In genomic region chr11:101170354-101170810, GRCm38 (mm10) we compare ENCODE assay signal across 8 mouse cellular contexts. TPM values are rescaled to one million over a fixed set of nuclear protein-coding genes. Genes with fewer than 3 reads are reported as not detected.
DNase-seq lines count a peak whose midpoint lies in the region; ATAC-seq and TF ChIP-seq lines count a peak whose summit lies in the region.

Gene Cntnap1 (plus strand): TSS chr11:101170523.

- no peak for TF ChIP-seq CTCF in cortical plate, adult 2 months (IDR thresholded peaks at IDR 0.05; ENCODE audit: extremely low read depth, insufficient read depth, low read length)
- no peak for TF ChIP-seq CTCF in kidney, postnatal 0 days (IDR thresholded peaks at IDR 0.05; ENCODE audit: low read depth)
- TF ChIP-seq CTCF in lung, embryonic 14.5 days (IDR thresholded peaks at IDR 0.05; ENCODE audit: low read depth): no peak

- H3K4me2 ChIP-seq in heart, embryonic 12.5 days: peak within 1 kb of the TSS; percentile 89
- peak within 1 kb of the TSS; percentile 75 for H3K4me2 ChIP-seq in kidney, postnatal 0 days (ENCODE audit: low read length)
- H3K4me2 ChIP-seq in lung, embryonic 14.5 days: peak within 1 kb of the TSS; percentile 96

- peaks cover 5% of the 10 kb centered on the region for H3K4me1 ChIP-seq in cortical plate, adult 2 months (ENCODE audit: control insufficient read depth, insufficient read depth, low read length)
- H3K4me1 ChIP-seq in heart, embryonic 12.5 days (replicated peaks): peaks cover 60% of the 10 kb centered on the region
- peaks cover 39% of the 10 kb centered on the region for H3K4me1 ChIP-seq in kidney, postnatal 0 days (replicated peaks; ENCODE audit: insufficient read depth, low read length)
- peaks cover 21% of the 10 kb centered on the region for H3K4me1 ChIP-seq in lung, embryonic 14.5 days (ENCODE audit: insufficient read depth)

- no peak for TF ChIP-seq POLR2A in cortical plate, adult 2 months (IDR thresholded peaks at IDR 0.05; ENCODE audit: extremely low read depth, insufficient read depth, low read length)

- no peaks in the 10 kb centered on the region for H3K9me3 ChIP-seq in heart, embryonic 12.5 days (replicated peaks)
- H3K9me3 ChIP-seq in kidney, postnatal 0 days (replicated peaks; ENCODE audit: low read length): no peaks in the 10 kb centered on the region
- H3K9me3 ChIP-seq in lung, embryonic 14.5 days (ENCODE audit: low read depth, low read length): no peaks in the 10 kb centered on the region

- DNase-seq in right cerebral cortex, postnatal 25 days: peak; percentile 47
- no peak for DNase-seq in right cerebral cortex, postnatal 14 days
- peak; percentile 73 for DNase-seq in kidney, postnatal 0 days (ENCODE audit: low spot score)
- DNase-seq in lung, embryonic 14.5 days: peak; percentile 75
- DNase-seq in splenic B cell, adult 2 months (ENCODE audit: low read depth, low spot score): peak; percentile 22
- no peak for DNase-seq in thymus, postnatal 25 days

- under 1% methylated on average over 35 of the region's 35 CpGs for whole genome bisulfite sequencing in heart, embryonic 12.5 days
- under 1% methylated on average over 35 of the region's 35 CpGs for WGBS in kidney, postnatal 0 days
- under 1% methylated on average over 35 of the region's 35 CpGs for WGBS in lung, embryonic 14.5 days

- H3K36me3 ChIP-seq in heart, embryonic 12.5 days: peaks cover 28% of the 10 kb centered on the region
- H3K36me3 ChIP-seq in kidney, postnatal 0 days (ENCODE audit: insufficient read depth, low read length): peaks cover 21% of the 10 kb centered on the region; the same call in 1 of the 2 replicates
- H3K36me3 ChIP-seq in lung, embryonic 14.5 days (ENCODE audit: insufficient read depth): peaks cover 28% of the 10 kb centered on the region
- H3K36me3 ChIP-seq in splenic B cell, adult 2 months (ENCODE audit: control insufficient read depth, insufficient read depth, low read length, poor library complexity, severe bottlenecking): no peaks in the 10 kb centered on the region

- H3K9ac ChIP-seq in heart, embryonic 12.5 days: peak within 1 kb of the TSS; percentile 83
- H3K9ac ChIP-seq in kidney, postnatal 0 days (ENCODE audit: low read depth, low read length): peak within 1 kb of the TSS; percentile 59
- peak within 1 kb of the TSS; percentile 71 for H3K9ac ChIP-seq in lung, embryonic 14.5 days

- H3K27ac ChIP-seq in cortical plate, adult 2 months (ENCODE audit: insufficient read depth, low read length): peak within 1 kb of the TSS; percentile 41
- H3K27ac ChIP-seq in heart, embryonic 12.5 days (ENCODE audit: poor library complexity, severe bottlenecking): peak within 1 kb of the TSS; percentile 84
- peak within 1 kb of the TSS; percentile 93 for H3K27ac ChIP-seq in kidney, postnatal 0 days
- peak within 1 kb of the TSS; percentile 90 for H3K27ac ChIP-seq in lung, embryonic 14.5 days (ENCODE audit: low read depth)

- no peak for ATAC-seq in heart, embryonic 12.5 days (ENCODE audit: insufficient number of reproducible peaks, low FRiP score)
- ATAC-seq in kidney, postnatal 0 days (replicated peaks; ENCODE audit: low FRiP score, low read depth): no peak
- no peak for ATAC-seq in lung, embryonic 14.5 days (ENCODE audit: insufficient read depth)

- peaks cover 49% of the 10 kb centered on the region for H3K27me3 ChIP-seq in heart, embryonic 12.5 days (replicated peaks)
- no peaks in the 10 kb centered on the region for H3K27me3 ChIP-seq in kidney, postnatal 0 days (ENCODE audit: insufficient read depth, low read length)
- peaks cover 46% of the 10 kb centered on the region for H3K27me3 ChIP-seq in lung, embryonic 14.5 days (ENCODE audit: insufficient read depth, low read length)
- peaks cover 3% of the 10 kb centered on the region for H3K27me3 ChIP-seq in splenic B cell, adult 2 months (ENCODE audit: control insufficient read depth, insufficient read depth, low read length, poor library complexity, severe bottlenecking)

- H3K4me3 ChIP-seq in cortical plate, adult 2 months (ENCODE audit: insufficient read depth, low read length): peak within 1 kb of the TSS; percentile 68
- peak within 1 kb of the TSS; percentile 73 for H3K4me3 ChIP-seq in heart, embryonic 12.5 days
- H3K4me3 ChIP-seq in kidney, postnatal 0 days (replicated peaks; ENCODE audit: low read depth, low read length): peak within 1 kb of the TSS; percentile 74
- peak within 1 kb of the TSS; percentile 65 for H3K4me3 ChIP-seq in lung, embryonic 14.5 days (ENCODE audit: low read depth, low read length)

RNA-seq across cellular contexts. Expression of gene Cntnap1, which starts in this region (rescaled TPM):
- polyA plus RNA-seq in cortical plate, adult 2 months (2012; rRNA removed): 89.5 and 92.4 TPM in 2 replicates
- 0.37 and 0.71 TPM in 2 replicates for polyA plus RNA-seq in heart, embryonic 12.5 days (2016; fragmentation: Nextera tagmentation; extraction: Ambion mirVana)
- polyA plus RNA-seq in kidney, postnatal 0 days (2015; fragmentation: Nextera tagmentation; extraction: Ambion mirVana): 0.75 and 0.78 TPM in 2 replicates
- polyA plus RNA-seq in lung, embryonic 14.5 days (2014; fragmentation: Nextera tagmentation; extraction: Ambion mirVana): 0.84 and 1.0 TPM in 2 replicates

Comparison
In these comparisons a context has a peak if more than half of its experiments do, and no peak if none do; other contexts are left out.
1. RNA of gene Cntnap1 (polyA plus RNA-seq): 89.5 to 92.4 TPM in cortical plate, adult 2 months; 0.84 to 1.0 TPM in lung, embryonic 14.5 days, 0.75 to 0.78 TPM in kidney, postnatal 0 days and 0.37 to 0.71 TPM in heart, embryonic 12.5 days; every median in the first group is over 10 times any median in the second.
2. DNase-seq: peak in right cerebral cortex, postnatal 25 days (single experiment), lung, embryonic 14.5 days (single experiment) and splenic B cell, adult 2 months (single experiment); none in right cerebral cortex, postnatal 14 days (single experiment) and thymus, postnatal 25 days (single experiment).
3. Peak in DNase-seq, H3K4me3 ChIP-seq, H3K27ac ChIP-seq, H3K9ac ChIP-seq and H3K4me2 ChIP-seq in kidney, postnatal 0 days; RNA of the gene not detected or under 1 TPM.
4. H3K27ac ChIP-seq: peak in every context shown above with its lines; median percentile 93 in kidney, postnatal 0 days; 90 in lung, embryonic 14.5 days; 84 in heart, embryonic 12.5 days; 41 in cortical plate, adult 2 months.
5. Peak in every context shown above with its lines, with median percentiles within 50 percentile points of each other: H3K4me3 ChIP-seq, H3K4me2 ChIP-seq and H3K9ac ChIP-seq.